Mouse (Mus musculus): ENCODE measurements at regions not wholly inside any gene's neighbourhood (a gene's known extent, or its start where the extent isn't known, plus 50 kb on each side); places are given as distances from the start of the nearest gene placed in this dataset.

DNA sequence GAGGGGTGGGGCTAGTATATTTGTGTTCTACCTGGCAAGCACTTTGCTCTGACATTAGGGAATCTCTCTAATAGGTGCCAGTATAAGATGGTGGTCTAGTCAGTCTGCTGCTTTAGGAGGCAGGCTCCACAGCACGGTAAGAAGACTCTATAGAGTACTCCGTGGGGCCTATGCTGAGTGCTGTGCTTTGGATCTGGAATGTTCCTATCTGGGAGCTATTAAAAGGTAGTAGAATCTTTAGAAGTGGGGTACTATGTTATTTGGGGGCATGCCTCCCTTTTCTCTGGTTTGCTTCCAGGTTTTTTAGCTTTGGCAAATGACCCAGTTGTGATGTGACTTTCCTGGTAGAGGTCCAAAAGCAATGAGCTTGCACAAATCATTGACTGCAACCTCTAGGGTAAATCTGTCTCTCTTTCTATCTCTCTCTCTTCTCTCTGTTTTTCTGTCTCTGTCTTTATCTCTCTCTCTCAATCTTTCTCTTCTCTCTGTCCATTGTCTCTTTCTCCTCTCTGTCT lies 208.6 kb upstream of the Camk1g start:
- DNase-seq (ENCODE audit: low spot score in 2 of 2): no peak

DNA sequence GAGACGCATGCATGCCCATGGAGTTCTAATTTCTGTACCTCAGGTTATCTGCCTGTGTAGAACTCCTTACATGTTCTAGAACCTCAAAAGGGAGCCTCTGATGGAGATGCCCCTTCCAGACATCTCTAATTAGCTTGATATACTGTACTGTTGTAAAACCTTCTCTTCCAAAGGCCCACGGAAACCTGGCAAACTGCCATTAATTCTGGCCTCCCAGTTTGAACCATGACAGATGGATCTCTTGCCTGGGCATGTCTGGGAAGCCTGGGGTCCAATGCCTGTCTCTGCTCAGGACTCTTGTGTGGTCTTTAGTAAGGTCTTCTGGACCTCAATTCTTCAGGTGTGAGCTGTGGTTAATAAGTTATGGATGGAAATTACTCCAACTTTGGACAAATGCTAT lies 207.7 kb upstream of the Camk1g start:
- DNase-seq (ENCODE audit: low spot score in 2 of 2): no peak

DNA sequence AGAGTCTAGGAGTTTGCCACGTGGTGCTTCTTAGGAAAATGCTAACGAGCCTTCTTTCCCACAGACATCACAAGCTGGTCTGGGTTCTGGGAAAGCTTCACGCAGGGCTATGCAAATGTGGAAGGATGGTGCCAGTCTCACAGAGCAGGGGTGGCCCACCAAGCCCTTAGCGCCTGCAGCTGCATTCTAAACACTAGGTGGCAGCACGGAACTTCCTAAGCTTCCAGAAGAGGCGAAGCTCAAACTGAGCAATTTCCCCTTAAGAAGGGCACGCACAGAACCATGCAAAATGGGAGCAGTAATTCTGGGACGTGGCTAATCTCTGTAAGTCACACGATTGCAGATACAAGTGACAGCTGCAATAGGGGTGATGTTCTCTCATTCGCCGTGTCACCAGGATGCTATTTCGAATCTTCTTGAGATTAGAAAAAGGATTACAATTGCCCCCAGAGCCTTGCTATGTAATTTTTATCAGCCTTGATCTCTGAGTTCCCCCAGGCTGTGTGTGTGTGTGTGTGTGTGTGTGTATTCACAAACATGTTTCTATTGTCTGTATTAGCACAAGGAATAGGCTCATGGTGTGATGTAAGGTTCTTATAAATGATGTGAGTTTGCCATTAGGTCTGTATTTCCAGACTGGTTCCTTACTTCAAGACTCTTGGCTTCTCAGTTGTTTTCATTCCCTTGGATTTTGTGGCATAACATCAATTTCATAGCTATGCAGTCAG lies 206.1 kb upstream of the Camk1g start:
- peak; percentile 24 to 58 for DNase-seq (ENCODE audit: low spot score in 2 of 2)

DNA sequence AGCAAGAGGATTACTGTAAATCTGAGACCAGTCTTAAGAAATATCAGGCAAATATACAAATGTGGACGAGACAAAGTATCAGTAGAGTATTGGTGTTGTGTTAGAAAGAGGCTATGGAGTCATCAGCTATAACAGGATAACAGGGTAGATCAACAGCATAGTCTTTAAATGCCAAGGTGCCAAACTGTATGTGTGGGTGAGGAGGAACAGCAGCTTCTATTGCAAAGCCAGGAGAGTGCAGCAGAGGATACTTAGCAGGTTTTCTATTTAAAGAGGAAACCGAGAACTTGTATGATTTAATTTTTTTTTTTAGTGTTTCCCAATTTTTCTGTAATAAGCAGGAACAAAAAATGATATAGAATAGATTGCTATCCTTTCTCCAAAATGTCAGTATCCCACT lies 202.7 kb upstream of the Camk1g start:
- DNase-seq (ENCODE audit: low spot score in 2 of 2): no peak

DNA sequence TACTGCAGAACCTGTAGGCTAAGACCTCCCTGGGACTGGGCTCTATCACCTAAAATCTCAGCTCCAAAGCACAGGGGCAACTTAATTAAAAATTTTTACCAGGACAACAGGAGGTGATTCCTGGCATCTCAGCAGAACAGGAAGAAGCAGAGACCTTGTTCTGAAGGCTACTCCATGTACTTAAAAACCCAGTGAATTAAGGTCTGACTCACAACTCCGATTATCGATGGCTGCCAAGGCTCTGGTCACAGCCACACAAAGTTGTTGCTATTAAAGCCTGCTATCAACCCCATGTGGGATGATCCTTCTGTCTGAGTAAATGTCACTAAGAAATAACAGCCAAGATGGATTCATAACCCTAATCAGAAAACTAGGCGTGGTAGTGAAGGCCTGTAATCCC lies 202.3 kb upstream of the Camk1g start:
- DNase-seq (ENCODE audit: low spot score in 2 of 2): no peak

DNA sequence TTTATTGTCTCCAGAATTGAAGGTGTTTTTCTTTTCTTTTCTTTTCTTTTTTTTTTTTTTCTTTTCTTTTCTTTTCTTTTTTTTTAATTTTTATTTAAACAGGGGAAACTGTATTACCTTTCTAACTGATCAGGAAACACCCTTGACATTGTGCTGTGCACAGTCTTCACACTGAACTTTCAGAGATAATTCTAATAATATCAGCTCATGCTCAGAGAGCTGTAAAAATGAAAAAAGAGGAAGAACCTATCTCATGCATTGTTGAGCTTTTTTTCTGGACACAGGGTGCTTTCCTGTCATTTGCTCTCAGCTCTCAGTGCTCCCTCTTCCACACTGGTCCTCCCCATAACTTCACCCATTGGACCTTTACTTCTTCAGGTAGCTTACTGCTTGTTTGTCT lies 201.0 kb upstream of the Camk1g start:
- no peak for DNase-seq (ENCODE audit: low spot score in 2 of 2)

DNA sequence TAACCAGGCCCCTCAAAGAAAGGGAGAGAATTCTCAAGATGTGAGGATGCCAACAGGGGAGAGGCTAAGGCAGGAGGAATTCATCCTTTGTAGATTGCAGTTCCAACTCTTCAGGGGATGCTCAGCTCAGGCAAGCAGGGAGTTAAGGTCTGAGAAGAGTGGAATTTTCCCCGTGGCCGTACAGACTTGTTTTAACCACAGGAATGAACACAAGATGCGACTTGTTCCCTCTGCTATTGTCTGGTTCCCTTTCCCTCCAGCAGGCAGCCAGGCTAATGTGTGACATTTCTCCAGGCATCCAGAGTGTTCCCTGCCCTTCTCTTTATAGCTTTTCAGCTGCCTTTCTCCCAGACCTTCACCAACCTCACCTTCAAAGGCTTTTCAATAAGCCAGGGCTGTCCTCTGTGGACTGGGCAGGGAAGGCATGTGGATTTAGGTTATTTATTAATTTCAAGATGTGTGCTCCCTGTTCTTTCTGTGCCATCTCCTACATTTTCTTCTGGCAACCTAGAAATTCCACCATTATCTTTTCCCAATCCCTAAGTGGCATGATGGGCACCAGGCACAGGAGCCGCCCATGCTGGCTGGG lies 198.6 kb upstream of the Camk1g start:
- no peak for DNase-seq (ENCODE audit: low spot score in 2 of 2)

DNA sequence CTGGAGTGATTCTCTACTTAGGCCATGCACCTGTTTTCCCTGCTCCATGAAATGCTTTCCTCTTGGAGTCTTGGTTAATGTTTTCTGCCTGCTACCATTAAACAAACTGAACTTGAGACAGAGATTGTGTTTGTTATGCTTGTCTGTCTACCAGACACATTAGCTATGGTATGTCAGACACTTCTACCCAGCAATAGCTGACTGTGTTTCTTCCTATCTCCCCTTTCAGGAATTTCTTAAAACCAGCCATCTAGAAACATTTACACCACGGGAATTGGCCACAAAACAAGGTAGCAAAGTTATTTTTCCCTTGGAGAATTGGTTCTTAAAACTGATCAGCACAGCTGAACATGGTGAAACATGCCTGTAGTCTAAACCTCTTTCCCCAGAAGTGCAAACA lies 197.1 kb upstream of the Camk1g start:
- no peak for DNase-seq (ENCODE audit: low spot score in 2 of 2)

DNA sequence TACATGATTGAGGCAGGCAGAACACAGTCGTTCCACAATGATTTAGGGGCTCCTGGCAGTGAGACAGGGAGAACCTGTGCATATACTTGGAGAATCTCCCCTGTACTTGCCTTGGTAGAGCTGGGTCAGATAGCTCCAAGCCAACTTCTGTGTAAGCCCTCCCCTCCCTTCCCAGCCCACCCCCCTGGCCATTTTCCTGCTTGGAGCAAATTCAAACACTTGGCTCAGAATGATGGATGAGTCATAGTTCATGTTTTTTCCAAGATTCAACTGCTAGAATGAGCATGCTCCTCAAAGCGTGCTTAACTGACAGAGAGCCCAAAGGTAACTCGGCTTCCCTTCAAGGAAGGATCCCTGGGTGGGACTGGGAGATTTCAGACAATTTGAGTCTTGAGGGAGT lies 194.1 kb upstream of the Camk1g start:
- DNase-seq (ENCODE audit: low spot score in 2 of 2): no peak

DNA sequence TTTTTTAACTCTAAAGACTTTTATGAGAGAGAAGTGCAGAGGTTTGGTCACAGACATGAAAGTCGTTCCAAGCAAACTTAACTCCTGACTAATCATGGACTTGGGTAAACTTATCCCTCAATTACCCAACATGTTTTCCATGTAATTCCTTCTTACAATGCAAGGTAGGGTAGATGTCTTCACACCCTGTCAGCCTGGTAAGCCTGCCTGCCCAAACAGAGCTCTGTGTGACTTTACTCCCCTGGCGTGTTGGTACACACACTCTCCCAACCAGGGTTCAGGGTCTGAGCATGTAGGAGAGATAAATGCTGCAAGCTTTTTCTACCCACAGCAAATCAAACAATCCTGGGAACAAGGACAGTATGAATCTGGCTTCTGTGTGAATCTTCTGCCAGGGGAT lies 192.1 kb upstream of the Camk1g start:
- DNase-seq (ENCODE audit: low spot score in 2 of 2): no peak

DNA sequence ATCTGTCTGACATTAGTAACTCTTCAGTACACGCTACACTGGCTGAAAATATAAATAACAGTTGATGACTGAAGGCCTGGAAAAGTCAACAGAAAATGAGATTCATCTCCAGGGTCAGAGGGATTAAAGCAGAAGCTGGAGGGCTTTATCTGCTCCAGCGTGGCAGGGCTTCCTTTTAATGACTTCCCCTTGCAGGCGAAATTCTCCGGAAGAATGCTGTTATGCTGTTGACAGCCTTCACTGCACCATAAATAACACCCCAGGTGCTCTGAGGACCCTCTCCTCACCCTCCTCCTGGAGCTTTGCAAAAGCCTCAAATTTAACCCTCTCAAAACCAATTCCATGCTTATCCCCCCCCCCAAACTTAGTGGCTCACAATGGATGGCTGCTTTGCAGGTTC lies 188.0 kb upstream of the Camk1g start:
- DNase-seq (ENCODE audit: low spot score in 2 of 2): no peak

DNA sequence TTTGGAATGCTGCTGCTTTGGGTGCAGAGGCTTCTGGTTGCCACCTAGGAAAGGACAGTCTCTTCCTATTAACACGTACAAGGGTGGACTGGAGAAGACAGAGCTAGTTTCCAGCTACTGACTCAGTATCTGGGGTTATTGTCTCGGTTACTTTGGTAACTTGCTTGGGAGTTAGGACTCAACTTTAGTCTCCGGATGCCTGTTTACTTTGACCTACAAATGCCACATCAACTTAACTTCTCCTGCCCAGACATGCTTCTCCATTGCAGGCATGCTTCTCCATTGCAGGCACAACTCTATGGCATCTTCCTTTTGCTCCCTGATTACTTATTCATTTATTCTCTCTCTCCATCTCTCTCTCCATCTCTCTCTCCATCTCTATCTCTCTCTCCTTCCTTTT lies 184.6 kb upstream of the Camk1g start:
- no peak for DNase-seq (ENCODE audit: low spot score in 2 of 2)

DNA sequence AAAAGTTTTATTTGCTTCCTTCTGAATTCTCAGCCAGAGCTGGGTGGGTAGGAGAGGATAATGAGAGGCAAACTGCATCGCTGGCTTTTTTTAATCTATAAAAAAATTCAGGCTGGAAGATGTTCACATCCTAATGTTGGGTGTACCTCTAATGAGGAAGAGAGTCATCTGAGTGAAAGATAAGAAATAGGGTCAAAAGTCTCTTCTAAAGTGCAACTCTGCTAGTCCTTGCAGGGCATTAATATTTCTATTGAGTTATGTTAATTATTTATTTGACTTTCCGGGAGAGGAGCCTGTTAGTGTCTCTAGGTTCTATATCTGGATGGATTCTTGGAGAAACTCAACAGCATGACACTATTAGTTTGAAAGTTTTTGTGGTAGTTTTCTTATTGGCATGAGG lies 182.2 kb upstream of the Camk1g start:
- DNase-seq (ENCODE audit: low spot score in 2 of 2): no peak

DNA sequence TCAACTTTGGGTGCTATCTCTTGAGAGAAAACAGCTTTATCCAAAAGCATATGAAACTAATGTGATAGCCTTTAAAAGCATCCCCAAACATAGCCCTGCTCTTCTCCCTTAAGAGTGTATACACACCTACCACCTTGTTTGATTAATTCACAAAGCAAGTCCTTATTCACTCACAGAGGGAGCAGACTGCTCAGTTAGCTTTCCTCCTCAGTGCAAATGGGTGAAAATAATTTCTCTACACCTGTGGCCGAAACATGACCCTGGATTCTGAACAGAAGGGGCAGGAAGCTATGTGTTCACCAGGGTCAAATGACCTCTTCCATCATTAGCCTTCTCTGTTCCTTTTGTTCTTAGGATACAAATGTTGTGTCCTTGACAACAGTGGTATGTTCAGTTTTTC lies 181.2 kb upstream of the Camk1g start:
- no peak for DNase-seq (ENCODE audit: low spot score in 2 of 2)

DNA sequence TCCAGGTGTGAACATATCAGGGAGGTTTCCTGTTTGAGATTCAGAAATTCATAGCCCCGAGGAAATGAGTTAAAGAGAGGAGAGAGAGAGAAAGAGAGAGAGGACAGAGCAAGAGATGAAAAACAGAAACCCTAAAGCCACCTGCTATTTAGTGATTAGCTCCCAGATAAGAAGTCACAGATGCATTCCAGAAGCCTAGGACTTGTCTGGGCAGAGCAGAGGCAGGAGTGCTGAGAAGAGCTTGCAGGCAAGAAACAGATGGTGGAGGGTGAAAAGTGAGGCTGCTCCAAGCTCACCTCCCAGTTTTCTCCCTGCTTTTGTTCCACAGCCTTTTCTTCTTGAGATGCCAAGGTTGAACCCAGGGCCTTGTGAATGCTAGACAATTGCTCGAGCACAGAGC lies 180.7 kb upstream of the Camk1g start:
- DNase-seq (ENCODE audit: low spot score in 2 of 2): no peak

DNA sequence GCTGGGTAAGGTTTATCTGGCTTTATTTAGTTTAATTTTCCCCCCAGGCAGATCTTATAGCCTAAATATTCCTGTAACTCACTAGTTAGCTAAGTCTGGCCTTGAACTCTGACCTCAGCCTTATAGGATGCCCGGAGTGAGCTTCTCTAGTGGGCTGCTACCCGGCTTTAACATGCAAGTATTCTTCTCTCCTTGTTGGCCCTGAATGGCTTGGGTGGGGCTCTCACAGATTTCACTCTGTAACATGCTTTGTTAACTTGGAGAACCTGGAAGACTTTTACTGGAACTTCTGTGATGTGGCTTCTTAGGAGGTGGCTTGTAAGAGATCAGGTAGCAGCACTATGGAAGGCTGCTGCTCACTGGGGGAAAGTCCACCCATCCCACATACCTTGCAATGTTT lies 177.3 kb upstream of the Camk1g start:
- DNase-seq (ENCODE audit: low spot score in 2 of 2): no peak

DNA sequence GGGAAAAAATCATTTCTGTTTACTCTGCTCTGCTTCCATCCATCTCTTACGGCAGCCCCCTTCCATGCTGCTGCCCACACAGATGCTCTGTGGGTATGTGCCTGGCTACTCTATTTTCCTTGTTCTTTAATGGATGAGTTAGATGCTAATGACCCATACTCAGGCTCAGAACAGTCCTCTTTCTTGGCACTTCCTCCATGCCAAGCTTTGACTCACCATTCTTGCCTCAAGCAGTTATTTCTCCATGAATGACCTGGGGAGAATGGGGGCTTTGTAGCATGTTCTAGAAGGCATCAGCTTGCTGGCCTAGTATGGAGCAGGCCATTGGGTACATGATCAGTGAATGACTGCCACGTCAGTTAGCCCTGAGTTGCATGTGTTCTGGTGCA lies 175.9 kb upstream of the Camk1g start:
- no peak for DNase-seq (ENCODE audit: low spot score in 2 of 2)

DNA sequence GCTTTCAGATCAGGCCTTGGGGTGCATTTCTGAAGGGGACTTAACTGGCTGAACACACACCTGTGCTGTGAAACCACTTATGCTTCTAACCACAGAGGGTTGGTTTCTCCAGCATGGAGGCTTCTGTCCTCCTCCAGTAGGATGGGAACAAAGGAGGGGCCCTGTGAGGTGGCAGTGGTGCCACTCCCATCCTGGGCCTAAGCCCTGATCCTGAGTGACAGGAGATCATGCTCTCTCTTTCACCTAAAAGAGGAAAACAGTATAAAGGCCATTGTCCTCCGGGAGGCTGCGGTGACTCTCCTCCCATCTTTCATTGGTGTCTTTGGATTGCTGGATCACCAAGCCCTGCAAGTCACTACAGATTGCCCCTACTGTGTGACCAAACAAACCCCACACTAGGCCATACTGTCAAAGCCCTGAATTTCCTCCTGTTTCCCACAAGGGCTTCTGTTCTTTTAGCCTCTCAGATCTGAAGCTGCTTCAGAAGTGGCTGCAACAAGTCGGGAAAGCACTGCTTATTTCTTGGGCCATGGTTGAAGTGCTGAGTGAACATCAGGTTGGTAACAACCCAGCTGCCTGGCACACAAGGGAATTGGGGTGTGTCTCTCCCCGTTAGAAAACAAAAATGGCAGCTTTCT lies 175.4 kb upstream of the Camk1g start:
- DNase-seq (ENCODE audit: low spot score in 2 of 2): no peak

DNA sequence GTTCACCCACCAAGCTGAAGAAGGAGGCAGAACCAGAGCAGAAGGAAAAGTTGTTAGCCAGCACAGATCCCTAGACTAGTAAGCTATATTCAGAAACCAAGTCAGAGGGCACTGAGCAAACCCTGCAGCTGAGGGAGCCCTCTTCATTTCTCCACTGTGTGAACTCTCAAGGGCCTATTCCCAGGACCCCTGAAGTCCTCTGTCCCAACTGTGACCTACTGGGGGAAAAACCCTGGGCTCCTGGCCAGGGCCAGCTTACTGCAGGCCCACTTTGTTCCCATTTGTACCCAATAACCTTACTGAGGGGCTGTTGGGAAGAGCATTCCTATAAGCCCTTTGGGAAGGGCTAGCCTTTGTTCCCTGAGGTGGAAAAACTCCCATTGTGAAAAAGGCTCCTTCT lies 174.7 kb upstream of the Camk1g start:
- no peak for DNase-seq (ENCODE audit: low spot score in 2 of 2)

DNA sequence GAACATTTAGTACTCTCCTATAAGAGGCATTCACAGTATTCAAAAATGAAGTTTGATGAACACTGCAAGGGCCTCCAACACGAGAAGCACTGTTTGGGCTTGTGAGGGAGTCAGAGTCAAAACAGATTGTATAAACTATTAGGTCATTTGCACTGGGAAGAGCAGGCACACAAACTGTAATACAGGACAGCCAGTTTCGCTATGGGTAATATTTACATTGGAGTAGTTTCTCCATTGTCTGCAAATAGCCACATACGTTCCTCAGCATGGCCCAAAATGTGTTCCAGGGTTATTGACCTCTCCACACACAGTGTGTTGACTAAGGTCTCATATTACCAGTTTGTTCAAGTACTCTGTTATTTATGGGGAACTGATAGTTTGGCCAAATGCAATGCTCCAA lies 173.7 kb upstream of the Camk1g start:
- DNase-seq (ENCODE audit: low spot score in 2 of 2): no peak

DNA sequence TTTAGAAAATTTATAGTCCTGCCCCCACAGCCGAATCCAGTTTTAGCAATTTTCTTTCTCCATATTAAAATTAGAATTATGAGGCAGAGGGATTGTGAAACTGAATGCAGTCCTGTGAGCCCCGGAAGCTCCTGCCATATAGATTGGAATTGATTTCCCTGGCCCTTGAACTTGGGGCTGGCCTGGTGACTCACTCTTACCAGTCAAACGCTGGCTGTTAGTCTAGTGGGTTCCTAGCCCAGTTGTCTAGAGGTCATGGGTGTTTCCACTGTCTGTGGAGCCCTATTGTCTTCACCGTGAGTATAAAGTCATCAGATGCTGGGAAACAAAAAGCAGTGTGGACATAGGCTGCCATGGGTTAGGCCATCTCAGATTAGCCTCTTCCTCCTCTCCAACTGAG lies 173.2 kb upstream of the Camk1g start:
- DNase-seq (ENCODE audit: low spot score in 2 of 2): no peak

DNA sequence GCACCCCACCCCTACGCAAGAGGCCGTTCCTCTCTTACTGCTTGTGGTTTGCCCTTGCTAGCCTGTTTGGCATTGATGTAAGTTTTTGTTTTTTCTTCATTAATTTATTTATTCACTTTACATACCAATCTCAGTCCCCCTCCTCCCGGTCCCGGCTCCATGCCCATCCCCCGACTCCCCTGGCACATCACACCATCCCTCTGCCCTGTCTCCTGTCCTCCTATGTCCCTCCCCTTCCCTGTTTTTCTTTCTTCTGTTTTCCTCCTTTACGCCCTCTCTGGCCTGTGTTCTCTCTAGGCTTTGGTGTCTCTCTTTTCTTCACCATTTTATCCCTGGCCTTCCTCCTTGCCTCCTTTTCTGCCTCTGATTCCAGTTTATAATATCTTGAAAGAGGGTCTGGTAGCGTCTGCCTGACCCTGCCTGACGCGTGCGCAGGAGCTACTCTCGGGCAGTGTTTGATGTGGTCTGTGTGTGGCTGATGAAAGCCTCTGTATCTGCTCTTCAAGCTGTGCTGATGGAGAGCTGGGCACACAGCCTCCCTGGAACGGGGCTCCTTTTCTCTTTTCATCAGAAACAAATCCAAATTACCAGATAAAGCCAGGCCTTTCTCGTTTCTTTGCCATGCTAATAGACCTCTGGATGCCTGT lies 172.0 kb upstream of the Camk1g start:
- DNase-seq (ENCODE audit: low spot score in 2 of 2): no peak

DNA sequence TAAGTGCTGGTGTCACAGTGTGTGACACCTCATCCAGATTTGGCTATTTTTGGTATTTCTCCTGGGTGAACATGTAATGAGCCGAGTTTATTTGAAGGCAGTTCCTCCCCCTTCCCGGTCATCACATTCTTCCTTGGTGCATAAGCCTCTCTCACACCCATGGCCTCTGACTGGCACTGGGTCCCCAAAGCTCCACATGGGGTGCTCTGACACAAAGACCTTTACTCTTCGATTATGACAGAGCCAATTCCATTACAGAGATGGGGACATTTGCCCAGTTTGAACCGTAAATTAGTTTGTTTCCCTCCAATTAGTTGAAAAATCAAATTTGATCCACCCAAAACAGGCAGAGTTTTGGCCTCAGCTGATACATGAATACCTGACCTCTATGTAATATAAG lies 171.2 kb upstream of the Camk1g start:
- no peak for DNase-seq (ENCODE audit: low spot score in 2 of 2)

Data from spleen, postnatal 10 days (tissue).